Mouse (Mus musculus) induced T-regulatory cell, adult 2 months (primary cell): ENCODE results near the gene Arfip1.
A peak's percentile ranks its signal among the peaks of the same experiment; 100 is the strongest.

Experiments
- DNase-seq: peaks from one replicate; pipeline ENCODE4 v3.0.0-alpha.2; 2012; ENCODE audit warnings: low read depth

Gene Arfip1

GRCm38 (mm10) chr3:84484891-84485290 is 97.5 kb downstream of the Arfip1 start:
- no peak for DNase-seq

GRCm38 (mm10) chr3:84484333-84484732 is 98.1 kb downstream of the Arfip1 start:
- no peak for DNase-seq

GRCm38 (mm10) chr3:84482121-84482520 is 100.3 kb downstream of the Arfip1 start:
- DNase-seq: no peak

- peak; percentile 18 for DNase-seq
These were observed 101.3 kb downstream of the Arfip1 start for GRCm38 (mm10) chr3:84481104-84481503.

- peak; percentile 69 for DNase-seq
These were observed 102.2 kb downstream of the Arfip1 start, which contains the start of gene Fhdc1 for GRCm38 (mm10) chr3:84480006-84480897. Gene Fhdc1 (minus strand): TSS chr3:84480429.

- peak; percentile 41 for DNase-seq
These were observed 103.0 kb downstream of the Arfip1 start for GRCm38 (mm10) chr3:84479293-84480005.

GRCm38 (mm10) chr3:84478896-84479292 is 103.5 kb downstream of the Arfip1 start:
- DNase-seq: no peak

GRCm38 (mm10) chr3:84478195-84478594 is 104.2 kb downstream of the Arfip1 start:
- no peak for DNase-seq

GRCm38 (mm10) chr3:84477498-84477897 is 104.9 kb downstream of the Arfip1 start:
- peak; percentile 31 for DNase-seq

- DNase-seq: no peak
These were observed 107.2 kb downstream of the Arfip1 start for GRCm38 (mm10) chr3:84474981-84475775.

GRCm38 (mm10) chr3:84474398-84474797 is 108.0 kb downstream of the Arfip1 start:
- DNase-seq: no peak

- no peak for DNase-seq
These were observed 109.5 kb downstream of the Arfip1 start for GRCm38 (mm10) chr3:84472955-84473354.

- no peak for DNase-seq
These were observed 109.9 kb downstream of the Arfip1 start for GRCm38 (mm10) chr3:84472527-84472926.

- DNase-seq: no peak
These were observed 111.3 kb downstream of the Arfip1 start for GRCm38 (mm10) chr3:84471146-84471545.

GRCm38 (mm10) chr3:84468111-84468453 is 114.3 kb downstream of the Arfip1 start:
- DNase-seq: no peak

- no peak for DNase-seq
These were observed 114.9 kb downstream of the Arfip1 start for GRCm38 (mm10) chr3:84467419-84468110.

GRCm38 (mm10) chr3:84465822-84466500 is 116.5 kb downstream of the Arfip1 start:
- DNase-seq: no peak

GRCm38 (mm10) chr3:84461687-84462086 is 120.7 kb downstream of the Arfip1 start:
- DNase-seq: no peak

GRCm38 (mm10) chr3:84460952-84461351 is 121.5 kb downstream of the Arfip1 start:
- DNase-seq: peak; percentile 46

- no peak for DNase-seq
These were observed 121.9 kb downstream of the Arfip1 start for GRCm38 (mm10) chr3:84460499-84460898.
